Mouse (Mus musculus) lung, postnatal 25 days (tissue): Measurements from ENCODE around the gene Phf10.
"Not testable (repeated sequence)": the region's sequence is repeated elsewhere in the genome, so short reads cannot be mapped to it uniquely, and the experiment has no call there.

Experiments used
- DNase-seq: peaks from one replicate; pipeline ENCODE4 v3.0.0; 2022; ENCODE audit warnings: low spot score

Phf10 gene

DNA sequence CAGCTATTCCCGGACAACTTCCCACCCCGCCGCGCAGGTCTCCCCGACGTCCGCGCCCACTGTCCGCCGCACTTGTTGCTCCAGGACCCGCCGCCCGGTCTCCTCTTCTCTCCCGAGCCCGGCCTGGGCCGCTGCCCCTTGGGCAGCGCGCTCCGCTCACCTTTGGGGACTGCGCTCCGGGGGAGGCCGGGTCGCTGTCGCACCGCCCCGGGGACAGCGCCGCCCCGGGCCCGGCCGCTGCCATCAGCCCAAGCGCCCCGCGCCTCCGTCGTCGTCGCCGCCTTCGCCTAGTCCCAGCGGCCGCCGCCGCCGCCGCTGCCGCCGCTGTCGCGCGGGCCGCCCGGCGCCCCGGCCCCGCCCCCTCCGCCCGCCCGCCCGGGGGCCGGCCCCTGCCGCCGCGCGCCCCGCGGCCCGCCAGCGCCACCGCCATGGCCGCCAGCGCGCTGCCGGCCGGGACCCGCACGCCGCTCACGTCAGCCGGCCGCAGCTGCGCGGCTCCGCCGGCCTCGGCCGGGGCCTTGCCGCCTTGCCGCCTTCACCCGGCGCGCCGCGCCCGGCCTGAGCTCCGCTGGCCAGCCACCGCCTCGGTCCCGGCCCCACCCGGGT, at the start of gene Phf10:
TSS of gene Phf10 (minus strand) at position 323 of the 606 bp plus-strand sequence.
- peak; percentile 8 for DNase-seq

DNA sequence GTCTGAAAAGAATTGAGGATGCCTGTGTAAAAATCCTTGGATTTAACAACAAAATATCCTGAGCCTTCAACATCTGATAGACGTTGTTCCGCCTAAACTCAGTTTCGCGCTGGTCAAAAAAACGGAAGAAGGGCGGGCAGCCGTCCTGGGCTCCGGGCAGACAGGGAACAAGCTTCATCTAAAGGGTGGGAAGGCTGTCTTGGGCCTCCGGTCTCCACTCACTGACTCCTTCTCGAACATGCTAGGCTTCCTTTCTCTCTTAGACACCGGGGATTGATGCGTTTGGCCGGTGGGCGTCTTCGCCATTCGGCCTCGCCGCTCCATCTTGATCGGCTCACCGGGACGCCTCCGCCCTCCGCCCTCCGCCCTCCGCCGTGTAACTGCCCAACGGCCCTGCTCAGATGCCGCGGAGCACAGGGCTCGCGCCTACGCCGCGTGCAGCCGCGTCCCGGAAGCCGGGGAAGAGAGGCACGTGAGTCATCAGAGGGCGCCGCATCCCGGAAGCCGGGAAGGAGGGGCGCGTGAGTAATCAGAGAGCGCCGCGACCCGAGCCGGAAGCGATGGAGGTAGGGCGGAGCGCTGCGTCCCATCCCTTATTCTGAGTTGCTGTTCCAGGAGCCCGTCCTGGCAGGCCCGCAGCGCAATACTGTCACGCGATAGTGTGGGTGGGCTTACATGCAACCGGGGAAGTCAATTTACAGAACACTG, 48.8 kb upstream of the Phf10 start, which contains the start of gene Gm3435:
TSS of gene Gm3435 (plus strand) at position 471 of the 708 bp plus-strand sequence.
- not testable (repeated sequence) for DNase-seq

DNA sequence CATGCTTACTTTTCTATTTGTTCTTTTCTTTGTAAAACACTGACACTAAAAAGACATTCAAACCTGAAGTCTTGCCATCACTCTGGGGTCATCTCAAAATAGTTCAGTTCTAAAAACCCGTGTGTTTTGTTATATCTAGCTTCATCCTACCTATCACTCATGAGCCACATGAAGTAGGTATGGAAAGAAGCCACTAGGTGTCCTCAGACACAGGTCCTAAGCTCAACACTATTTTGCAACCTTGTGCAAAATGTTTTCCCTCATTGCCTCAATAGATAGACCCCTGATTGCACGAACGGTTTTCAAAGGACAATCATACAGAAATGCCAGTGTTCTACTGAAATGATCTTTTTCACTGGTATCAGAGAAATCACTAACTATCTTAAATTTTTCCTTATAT, 48.0 kb upstream of the Phf10 start:
- not testable (repeated sequence) for DNase-seq

DNA sequence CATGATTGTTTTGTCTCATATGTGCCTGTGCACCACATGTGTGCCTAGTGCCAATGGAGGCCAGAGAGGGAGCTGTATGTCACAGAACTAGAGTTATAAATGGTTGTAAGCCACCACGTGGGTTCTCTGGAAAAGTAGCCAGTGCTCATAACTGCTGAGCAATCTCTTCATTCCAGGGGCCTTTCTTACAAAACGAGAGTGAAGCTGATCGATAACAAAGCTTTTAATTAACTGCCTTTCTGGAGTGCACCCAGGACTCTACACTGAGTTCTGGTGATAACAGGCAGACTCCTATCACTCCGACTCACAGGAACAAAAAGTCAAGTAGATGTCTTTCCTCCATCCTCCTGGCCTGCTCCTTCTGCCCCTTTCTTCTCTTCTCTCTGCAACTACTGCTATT, 39.0 kb upstream of the Phf10 start:
- not testable (repeated sequence) for DNase-seq

DNA sequence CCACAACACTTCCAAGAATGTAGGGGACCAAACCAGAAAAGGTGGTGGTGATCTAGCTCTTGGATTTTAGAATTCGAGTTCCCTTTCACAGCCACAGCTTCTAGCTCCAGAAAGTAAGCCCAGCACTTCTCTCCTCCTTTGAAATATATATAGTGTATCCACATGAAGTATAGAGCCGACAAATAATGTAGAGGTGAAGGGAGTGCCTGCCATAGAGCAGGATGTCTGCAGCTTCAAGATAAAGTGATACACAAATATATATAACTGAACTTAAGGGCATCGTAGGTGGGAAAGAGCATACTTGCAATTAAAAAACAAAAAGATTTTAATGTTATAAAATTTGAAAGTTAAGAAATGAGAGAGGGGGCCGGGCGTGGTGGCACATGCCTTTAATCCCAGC, 33.1 kb upstream of the Phf10 start:
- DNase-seq: not testable (repeated sequence)

DNA sequence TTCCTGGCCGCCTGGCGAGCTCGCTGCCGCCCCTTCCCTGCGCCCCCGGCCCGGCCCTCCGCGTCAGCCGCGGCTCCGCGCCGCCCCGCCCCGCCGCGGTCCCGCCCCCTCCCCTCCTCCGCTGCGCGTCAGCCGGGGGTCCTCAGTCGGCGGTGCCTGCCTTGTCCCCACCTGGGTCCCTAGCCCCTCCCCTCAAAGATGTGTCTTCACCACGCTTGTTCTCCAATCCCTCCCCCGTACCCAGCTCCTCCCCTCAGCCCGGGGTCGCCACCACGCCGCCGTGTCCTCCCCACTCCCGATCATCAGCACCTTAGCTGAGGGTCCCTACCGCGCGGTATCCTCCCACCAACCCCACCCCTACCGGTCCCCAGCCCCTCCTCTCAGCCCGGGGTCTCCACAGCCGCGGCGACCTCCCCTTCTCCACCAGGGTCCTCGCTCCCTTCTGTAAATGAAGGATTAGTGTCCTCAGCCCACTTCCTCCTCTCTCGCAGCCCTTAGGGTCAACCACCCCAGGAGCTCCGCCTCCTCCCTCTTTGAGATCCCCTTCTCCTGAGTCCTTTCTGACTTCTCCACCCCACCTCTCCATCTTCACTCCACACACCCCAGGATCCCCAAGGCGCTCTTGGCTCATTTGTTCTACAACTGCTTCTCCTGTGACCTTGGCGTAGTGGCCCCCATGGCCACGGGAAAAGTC, 32.2 kb upstream of the Phf10 start:
- DNase-seq: not testable (repeated sequence)

DNA sequence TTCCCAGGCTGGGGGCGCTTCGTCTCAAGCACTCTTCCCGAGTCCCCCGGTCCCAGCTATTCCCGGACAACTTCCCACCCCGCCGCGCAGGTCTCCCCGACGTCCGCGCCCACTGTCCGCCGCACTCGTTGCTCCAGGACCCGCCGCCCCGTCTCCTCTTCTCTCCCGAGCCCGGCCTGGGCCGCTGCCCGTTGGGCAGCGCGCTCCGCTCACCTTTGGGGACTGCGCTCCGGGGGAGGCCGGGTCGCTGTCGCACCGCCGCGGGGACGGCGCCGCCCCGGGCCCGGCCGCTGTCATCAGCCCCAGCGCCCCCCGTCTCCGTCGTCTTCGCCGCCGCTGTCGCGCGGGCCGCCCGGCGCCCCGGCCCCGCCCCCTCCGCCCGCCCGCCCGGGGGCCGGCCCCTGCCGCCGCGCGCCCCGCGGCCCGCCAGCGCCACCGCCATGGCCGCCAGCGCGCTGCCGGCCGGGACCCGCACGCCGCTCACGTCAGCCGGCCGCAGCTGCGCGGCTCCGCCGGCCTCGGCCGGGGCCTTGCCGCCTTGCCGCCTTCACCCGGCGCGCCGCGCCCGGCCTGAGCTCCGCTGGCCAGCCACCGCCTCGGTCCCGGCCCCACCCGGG, 31.6 kb upstream of the Phf10 start:
- DNase-seq: not testable (repeated sequence)

DNA sequence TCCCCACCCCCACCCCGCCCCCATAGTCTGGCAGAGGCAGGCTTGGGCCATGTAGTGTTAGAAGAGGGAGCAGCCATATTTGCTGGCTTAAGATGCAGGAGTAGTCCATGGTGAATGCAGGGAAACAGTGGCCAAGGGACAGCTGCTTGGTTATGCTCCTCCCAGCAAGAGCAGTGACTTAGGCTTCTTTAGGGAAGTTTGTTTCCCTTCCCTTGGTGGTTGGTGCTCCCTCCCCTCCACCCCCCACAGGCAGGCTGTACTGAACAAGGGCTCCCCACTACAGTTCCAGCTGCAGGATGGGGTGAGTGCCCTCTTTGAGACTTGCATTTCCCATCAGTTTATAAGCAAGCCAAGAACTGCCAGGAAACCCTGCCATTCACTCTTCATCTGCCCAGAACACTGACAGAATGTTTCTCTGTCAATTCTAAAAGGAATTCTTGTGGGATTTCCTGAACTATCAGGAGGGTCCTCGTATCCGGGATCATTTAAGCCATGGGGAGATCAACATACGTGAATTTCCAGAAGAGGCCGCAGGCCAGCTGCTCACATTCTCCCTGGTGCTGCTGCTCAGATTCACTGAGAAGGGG, 29.1 kb upstream of the Phf10 start:
- not testable (repeated sequence) for DNase-seq

DNA sequence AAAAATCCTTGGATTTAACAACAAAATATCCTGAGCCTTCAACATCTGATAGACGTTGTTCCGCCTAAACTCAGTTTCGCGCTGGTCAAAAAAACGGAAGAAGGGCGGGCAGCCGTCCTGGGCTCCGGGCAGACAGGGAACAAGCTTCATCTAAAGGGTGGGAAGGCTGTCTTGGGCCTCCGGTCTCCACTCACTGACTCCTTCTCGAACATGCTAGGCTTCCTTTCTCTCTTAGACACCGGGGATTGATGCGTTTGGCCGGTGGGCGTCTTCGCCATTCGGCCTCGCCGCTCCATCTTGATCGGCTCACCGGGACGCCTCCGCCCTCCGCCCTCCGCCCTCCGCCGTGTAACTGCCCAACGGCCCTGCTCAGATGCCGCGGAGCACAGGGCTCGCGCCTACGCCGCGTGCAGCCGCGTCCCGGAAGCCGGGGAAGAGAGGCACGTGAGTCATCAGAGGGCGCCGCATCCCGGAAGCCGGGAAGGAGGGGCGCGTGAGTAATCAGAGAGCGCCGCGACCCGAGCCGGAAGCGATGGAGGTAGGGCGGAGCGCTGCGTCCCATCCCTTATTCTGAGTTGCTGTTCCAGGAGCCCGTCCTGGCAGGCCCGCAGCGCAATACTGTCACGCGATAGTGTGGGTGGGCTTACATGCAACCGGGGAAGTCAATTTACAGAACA, 17.4 kb upstream of the Phf10 start, which contains the start of the genes 9030025P20Rik and Gm3417:
TSS of gene 9030025P20Rik (plus strand) at position 107 of the 677 bp plus-strand sequence.
TSS of gene Gm3417 (minus strand) at position 429 of the 677 bp plus-strand sequence.
- not testable (repeated sequence) for DNase-seq

DNA sequence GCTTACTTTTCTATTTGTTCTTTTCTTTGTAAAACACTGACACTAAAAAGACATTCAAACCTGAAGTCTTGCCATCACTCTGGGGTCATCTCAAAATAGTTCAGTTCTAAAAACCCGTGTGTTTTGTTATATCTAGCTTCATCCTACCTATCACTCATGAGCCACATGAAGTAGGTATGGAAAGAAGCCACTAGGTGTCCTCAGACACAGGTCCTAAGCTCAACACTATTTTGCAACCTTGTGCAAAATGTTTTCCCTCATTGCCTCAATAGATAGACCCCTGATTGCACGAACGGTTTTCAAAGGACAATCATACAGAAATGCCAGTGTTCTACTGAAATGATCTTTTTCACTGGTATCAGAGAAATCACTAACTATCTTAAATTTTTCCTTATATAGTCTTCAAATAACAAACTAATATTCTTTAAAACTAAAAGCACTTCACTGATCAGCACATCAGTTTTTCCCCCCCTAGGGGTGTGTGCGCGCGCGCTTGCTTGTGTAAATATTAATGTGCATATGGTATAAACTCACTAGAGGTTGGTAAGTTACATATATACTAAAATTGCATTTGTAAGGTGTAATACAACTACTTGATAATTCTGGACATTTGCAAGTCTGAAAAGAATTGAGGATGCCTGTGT, 16.8 kb upstream of the Phf10 start:
- DNase-seq: not testable (repeated sequence)

DNA sequence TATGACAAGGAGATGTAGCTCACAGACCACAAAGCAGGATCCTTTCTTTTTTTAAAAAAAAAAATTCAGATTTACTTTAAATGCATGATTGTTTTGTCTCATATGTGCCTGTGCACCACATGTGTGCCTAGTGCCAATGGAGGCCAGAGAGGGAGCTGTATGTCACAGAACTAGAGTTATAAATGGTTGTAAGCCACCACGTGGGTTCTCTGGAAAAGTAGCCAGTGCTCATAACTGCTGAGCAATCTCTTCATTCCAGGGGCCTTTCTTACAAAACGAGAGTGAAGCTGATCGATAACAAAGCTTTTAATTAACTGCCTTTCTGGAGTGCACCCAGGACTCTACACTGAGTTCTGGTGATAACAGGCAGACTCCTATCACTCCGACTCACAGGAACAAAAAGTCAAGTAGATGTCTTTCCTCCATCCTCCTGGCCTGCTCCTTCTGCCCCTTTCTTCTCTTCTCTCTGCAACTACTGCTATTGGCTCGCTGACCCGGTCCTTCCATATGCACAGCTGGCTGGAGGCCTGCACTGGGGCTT, 7.4 kb upstream of the Phf10 start:
- not testable (repeated sequence) for DNase-seq

DNA sequence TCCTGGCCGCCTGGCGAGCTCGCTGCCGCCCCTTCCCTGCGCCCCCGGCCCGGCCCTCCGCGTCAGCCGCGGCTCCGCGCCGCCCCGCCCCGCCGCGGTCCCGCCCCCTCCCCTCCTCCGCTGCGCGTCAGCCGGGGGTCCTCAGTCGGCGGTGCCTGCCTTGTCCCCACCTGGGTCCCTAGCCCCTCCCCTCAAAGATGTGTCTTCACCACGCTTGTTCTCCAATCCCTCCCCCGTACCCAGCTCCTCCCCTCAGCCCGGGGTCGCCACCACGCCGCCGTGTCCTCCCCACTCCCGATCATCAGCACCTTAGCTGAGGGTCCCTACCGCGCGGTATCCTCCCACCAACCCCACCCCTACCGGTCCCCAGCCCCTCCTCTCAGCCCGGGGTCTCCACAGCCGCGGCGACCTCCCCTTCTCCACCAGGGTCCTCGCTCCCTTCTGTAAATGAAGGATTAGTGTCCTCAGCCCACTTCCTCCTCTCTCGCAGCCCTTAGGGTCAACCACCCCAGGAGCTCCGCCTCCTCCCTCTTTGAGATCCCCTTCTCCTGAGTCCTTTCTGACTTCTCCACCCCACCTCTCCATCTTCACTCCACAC, 583 bp upstream of the Phf10 start:
- not testable (repeated sequence) for DNase-seq

DNA sequence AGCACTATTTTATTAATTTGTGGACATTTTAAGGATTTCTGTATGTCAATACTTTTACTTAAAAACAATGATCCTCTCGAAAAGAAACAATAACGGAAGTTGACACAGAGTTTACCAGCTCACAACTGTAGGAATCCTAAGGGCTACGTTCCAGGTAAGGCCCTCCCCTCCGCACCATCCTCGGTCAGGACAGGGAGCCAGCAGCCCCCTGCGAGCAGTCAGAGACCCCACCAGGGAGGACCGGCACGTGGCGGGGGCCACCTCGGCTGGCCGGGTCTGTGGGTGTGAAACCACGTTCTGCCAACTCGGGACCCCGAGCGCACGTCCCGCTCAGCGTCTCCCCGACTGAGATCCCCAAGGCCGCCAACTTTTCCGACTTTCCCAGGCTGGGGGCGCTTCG, 553 bp downstream of the Phf10 start:
- DNase-seq: peak; percentile 10

DNA sequence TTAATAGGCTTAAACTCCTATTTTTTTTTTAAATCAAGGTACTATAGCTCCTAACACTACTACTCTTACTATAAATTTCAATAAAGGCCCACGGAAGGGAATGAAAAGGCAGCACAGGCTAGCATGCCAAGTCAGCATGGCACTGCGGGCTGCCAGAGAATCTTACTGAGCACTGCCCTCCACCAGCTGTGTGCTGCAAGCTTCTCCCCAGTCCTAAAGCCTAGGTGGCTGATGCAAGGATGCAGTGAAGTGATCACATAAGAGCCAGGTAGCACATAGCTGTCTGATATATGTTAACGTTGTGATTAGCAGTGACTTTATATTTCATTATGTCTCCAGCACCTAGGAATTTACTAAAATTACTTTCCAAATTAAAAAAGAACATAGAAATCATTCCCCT, 1.1 kb downstream of the Phf10 start:
- DNase-seq: no peak

DNA sequence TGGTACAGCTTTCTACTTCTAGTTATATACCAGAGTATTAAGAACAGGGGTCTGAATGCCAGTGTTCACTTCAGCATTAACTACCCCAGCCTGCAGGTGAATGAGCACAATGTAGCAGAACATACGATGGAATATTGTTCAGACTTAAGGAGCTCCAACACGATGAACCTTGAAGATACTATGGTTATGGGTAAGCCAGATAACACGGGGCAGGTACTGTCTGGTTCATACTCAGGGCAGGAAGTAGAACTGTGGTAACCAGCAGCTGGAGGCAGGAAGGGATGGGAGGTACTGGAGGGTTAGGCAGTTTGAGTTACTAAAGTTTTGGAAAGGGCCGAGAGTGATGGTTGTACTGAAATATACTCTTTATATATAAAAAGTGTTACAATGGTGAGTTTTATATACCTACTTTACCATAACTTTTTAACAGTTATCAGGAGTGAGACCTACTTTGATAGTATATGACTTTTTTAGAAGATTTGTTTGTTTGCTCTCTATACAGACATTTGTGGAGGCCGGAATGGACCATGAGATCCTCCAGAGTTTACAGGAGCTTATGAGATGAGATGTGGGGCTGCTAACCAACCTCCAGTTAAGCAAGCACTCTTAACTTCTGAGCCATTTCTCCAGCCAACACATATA, 2.3 kb downstream of the Phf10 start:
- no peak for DNase-seq

DNA sequence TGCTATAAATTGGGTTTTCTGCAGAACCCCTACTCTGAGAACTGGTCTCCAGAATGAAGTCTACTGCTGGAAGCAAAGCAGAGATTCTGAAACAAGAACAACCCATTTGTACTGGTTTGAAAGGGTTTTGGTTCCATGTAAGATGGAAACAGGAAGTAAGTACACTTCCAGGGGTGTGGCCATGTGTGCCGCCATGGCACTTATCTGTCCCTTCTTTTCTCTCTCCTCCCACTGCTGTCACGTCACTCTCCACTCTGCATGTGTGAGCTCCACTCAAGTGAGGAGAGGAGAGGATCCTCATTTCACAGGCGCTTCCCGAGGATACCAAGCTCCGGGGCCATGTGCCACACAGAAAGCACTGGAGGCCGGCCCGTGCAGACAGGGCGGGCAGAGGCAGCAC, 7.6 kb downstream of the Phf10 start:
- DNase-seq: peak; percentile 7

DNA sequence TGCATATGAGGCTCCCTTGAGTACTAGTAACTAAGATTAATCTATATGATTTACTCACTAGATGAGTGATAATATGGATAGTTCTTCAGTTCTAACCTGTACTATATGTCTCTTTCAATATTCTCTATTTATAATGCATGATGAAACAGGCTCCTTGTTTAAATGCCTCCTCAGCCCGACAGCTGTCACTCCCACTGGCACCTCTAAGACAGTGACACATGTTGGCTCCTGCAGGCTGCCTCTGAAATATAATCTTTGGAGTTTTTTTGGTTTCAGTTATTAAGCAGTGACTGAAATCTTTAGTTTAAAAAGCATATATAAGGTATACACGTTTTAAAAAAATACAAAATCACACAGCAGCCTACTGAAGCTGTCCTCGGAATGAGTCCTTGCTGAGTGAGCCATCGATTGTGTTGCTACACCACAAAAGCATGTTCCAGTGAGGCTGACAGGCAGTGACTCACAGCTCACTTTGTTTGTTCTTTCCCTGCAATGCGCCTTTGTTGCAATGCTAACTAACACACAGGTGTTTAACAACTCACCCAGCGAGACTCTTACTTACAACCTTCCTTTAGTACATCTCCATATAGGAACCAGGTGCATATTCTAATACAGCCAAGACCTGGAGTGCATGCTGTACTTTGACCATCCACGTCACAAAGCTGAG, 11.8 kb downstream of the Phf10 start:
- DNase-seq: no peak

DNA sequence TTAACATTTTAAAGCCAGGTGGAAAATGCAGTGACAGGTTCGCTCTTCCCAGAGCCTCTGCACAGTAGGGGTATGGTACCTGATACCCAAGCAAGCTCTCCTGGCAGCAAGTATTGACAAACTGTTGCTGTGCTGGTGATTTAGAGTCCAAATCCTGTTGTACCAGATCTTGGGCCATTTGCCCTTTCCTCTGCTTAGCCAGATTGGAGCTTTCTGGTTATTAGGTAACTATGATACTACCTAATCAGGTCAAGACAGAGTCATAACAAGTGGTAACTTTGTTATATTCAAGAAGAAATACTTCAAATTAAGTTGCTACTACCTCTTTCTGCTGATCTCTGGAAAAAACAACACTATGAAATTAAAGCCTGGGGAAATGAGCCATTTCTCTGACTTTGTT, 16.5 kb downstream of the Phf10 start:
- no peak for DNase-seq

DNA sequence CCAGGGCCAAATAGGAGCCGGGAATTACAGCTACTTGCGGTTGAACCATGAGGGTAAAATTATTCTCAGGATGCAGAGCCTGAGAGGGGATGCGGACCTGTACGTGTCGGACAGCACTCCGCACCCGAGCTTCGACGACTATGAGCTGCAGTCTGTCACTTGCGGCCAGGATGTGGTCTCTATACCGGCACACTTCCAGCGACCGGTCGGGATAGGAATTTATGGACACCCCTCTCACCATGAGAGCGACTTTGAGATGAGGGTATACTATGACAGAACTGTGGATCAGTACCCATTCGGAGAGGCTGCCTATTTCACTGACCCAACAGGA, 17.4 kb downstream of the Phf10 start:
- DNase-seq: peak; percentile 0
